Mouse (Mus musculus): ENCODE data around the gene Plau. TPM values are rescaled to one million over a fixed set of nuclear protein-coding genes. Genes with fewer than 3 reads are reported as not detected.

Plau gene
- polyA plus RNA-seq, 1 experiment from 2014 or later, result 0.99 TPM

DNA sequence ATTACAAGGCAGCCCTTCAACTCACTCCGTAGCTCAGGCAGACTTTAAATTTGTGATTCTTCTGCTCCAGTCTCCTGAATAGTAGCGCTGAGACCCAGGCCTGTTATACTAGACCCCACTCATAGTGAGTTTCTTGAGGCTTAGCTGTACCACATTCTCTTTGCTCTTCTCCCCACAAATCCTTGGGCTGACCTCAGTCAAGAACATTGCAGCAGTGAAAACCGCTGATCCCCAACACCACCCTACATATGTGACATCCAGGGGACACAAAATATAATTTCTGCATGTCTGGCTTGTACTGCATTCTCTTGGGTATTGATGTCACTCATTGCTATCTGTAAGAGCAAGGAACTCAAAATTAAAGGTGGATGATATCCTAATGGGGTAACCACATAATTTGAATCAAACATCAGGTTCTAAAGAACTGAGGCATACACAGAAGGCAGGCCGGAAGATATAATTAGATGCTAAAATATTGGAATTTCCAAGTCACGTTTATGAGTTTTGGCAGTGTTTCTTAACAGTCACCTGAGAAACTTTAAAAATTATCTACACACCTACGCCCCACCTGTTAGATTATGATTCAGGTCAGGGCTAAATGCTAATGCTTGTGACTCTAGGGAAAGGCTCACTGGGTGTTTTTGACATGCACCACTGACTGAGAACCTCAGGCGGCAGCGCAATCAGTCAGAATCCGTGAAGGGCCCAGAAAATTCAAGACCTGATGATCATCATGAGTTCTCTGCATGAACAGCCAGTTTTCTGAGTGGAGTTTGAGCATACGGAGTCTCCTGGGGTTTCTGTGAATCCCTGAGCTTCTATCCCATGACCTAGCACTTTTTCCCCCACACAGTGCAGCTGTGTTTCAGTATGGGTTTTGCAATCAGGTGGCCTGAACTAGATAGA lies 8.5 kb downstream of the Plau start:
- no peak for ATAC-seq (ENCODE audit: insufficient read depth)
- no peak for DNase-seq
- no peak overlapping the region for H3K4me2 ChIP-seq
- no peaks in the 10 kb centered on the region; the same call in 1 of the 2 replicates for H3K4me1 ChIP-seq (ENCODE audit: insufficient read depth)
- H3K36me3 ChIP-seq (ENCODE audit: insufficient read depth), result no peaks in the 10 kb centered on the region
- TF ChIP-seq CTCF (IDR thresholded peaks at IDR 0.05; ENCODE audit: low read depth), result no peak
- WGBS, result 88% methylated on average over 10 of the region's 10 CpGs
- no peak overlapping the region for H3K27ac ChIP-seq (ENCODE audit: low read depth)
- no peak overlapping the region for H3K4me3 ChIP-seq (ENCODE audit: low read depth, low read length)
- no peaks in the 10 kb centered on the region for H3K9me3 ChIP-seq (ENCODE audit: low read depth, low read length)
- H3K9ac ChIP-seq, result no peak overlapping the region
- H3K27me3 ChIP-seq (ENCODE audit: insufficient read depth, low read length), result no peaks in the 10 kb centered on the region

GRCm38 (mm10) chr14:20845577-20846088 lies 9.2 kb downstream of the Plau start:
- DNase-seq (peak; percentile 51), ATAC-seq (ENCODE audit: insufficient read depth) (no peak)
- no peak overlapping the region for H3K27ac ChIP-seq (ENCODE audit: low read depth)

DNA sequence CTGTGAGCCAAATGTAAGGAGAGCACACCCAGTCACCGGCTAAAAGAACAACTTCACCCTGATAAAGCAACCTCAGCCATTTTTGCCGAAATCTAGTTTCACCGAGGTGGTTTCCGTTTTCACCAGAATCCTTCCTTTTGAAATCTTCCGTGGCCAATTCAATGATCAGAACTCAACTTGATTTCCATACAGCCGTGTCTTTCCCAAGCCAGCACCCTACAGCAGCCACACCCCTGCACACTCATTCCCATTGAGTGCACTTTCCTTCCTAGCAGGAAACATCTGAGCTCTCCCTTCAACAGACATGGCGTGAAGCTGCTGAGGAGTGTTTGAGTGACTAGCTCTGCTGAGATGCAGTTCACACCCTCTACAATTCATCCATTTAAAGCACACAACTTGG lies 9.8 kb downstream of the Plau start:
- Histone ChIP-seq H3K27ac (ENCODE audit: low read depth) (no peak overlapping the region), H3K36me3 (ENCODE audit: insufficient read depth) (no peaks in the 10 kb centered on the region), H3K4me3 (ENCODE audit: low read depth, low read length) (no peak overlapping the region), H3K9me3 (ENCODE audit: low read depth, low read length) (no peaks in the 10 kb centered on the region), H3K4me2 (no peak overlapping the region), H3K9ac (no peak overlapping the region), H3K4me1 (ENCODE audit: insufficient read depth) (no peaks in the 10 kb centered on the region; the same call in 1 of the 2 replicates), H3K27me3 (ENCODE audit: insufficient read depth, low read length) (no peaks in the 10 kb centered on the region)
- 70% methylated on average over 7 of the region's 7 CpGs for WGBS
- TF ChIP-seq CTCF (IDR thresholded peaks at IDR 0.05; ENCODE audit: low read depth), result no peak
- ATAC-seq (ENCODE audit: insufficient read depth) (no peak), DNase-seq (no peak)

More at GRCm38 (mm10) chr14:20845577-20846088, 9.2 kb downstream of the Plau start:
- Histone ChIP-seq H3K9ac (no peak overlapping the region), H3K4me2 (no peak overlapping the region), H3K36me3 (ENCODE audit: insufficient read depth) (no peaks in the 10 kb centered on the region), H3K9me3 (ENCODE audit: low read depth, low read length) (no peaks in the 10 kb centered on the region), H3K27me3 (ENCODE audit: insufficient read depth, low read length) (no peaks in the 10 kb centered on the region), H3K4me1 (ENCODE audit: insufficient read depth) (no peaks in the 10 kb centered on the region; the same call in 1 of the 2 replicates), H3K4me3 (ENCODE audit: low read depth, low read length) (no peak overlapping the region)
- WGBS, result 61% methylated on average over 9 of the region's 9 CpGs
- no peak for TF ChIP-seq CTCF (IDR thresholded peaks at IDR 0.05; ENCODE audit: low read depth)

DNA sequence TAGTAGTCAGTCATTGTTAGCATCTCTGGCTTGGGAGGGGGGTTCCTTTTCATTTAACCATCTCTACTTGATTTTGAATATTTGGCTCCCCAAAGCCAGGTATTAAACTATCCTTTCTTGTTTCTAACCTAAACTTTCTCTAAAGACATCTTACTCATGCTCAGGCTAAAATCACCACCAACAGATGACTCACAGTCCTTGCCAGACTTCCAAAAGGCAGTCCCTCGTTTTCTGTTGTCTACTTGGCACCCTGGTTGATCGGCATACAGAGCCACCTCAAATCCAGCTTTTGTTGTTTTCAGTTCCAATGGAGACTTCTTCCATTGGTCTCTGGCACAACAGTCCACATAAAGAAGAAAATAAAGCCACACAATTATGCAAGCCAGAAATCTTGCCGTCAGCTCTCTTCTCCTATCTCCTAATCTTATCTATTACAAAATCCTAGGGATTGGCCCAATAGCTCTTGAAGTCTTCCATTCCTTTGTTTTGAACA lies 11.2 kb downstream of the Plau start:
- Histone ChIP-seq H3K36me3 (ENCODE audit: insufficient read depth) (no peaks in the 10 kb centered on the region), H3K27me3 (ENCODE audit: insufficient read depth, low read length) (no peaks in the 10 kb centered on the region), H3K9ac (no peak overlapping the region), H3K4me1 (ENCODE audit: insufficient read depth) (no peaks in the 10 kb centered on the region; the same call in 1 of the 2 replicates), H3K4me3 (ENCODE audit: low read depth, low read length) (no peak overlapping the region), H3K4me2 (no peak overlapping the region), H3K9me3 (ENCODE audit: low read depth, low read length) (no peaks in the 10 kb centered on the region), H3K27ac (ENCODE audit: low read depth) (no peak overlapping the region)
- DNase-seq (no peak), ATAC-seq (ENCODE audit: insufficient read depth) (no peak)
- 73% methylated on average over 3 of the region's 3 CpGs for WGBS
- TF ChIP-seq CTCF (IDR thresholded peaks at IDR 0.05; ENCODE audit: low read depth), result no peak

GRCm38 (mm10) chr14:20849753-20850152 lies 13.3 kb downstream of the Plau start:
- Histone ChIP-seq H3K27me3 (ENCODE audit: insufficient read depth, low read length) (no peaks in the 10 kb centered on the region), H3K4me1 (ENCODE audit: insufficient read depth) (no peaks in the 10 kb centered on the region; the same call in 1 of the 2 replicates), H3K27ac (ENCODE audit: low read depth) (no peak overlapping the region), H3K4me2 (no peak overlapping the region), H3K4me3 (ENCODE audit: low read depth, low read length) (no peak overlapping the region), H3K9ac (no peak overlapping the region), H3K9me3 (ENCODE audit: low read depth, low read length) (no peaks in the 10 kb centered on the region), H3K36me3 (ENCODE audit: insufficient read depth) (no peaks in the 10 kb centered on the region)
- WGBS, result 76% methylated on average over 4 of the region's 4 CpGs
- TF ChIP-seq CTCF (IDR thresholded peaks at IDR 0.05; ENCODE audit: low read depth), result no peak
- ATAC-seq (ENCODE audit: insufficient read depth), result no peak
- no peak for DNase-seq

DNA sequence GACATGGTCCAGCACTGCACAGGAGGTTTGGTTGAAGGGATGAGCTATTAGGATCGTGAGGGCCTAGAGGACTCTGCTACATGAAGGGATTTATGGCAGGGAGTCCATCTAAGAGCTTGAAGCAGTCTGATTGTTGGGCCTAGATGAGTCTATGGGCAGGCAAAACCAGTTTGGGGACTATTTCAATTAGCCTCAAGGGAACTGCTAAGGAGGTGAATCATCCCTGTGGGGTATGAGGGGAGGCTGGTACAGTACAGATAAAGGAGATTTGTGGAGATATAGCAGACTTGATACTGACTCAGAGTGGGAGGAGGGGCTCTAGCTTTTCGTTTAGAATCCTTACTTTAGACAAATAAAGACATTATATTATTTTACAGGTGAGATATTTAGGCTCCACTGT lies 14.0 kb downstream of the Plau start:
- ATAC-seq (ENCODE audit: insufficient read depth), result no peak

GRCm38 (mm10) chr14:20851776-20852175 lies 15.3 kb downstream of the Plau start:
- TF ChIP-seq CTCF (IDR thresholded peaks at IDR 0.05; ENCODE audit: low read depth), result no peak
- H3K4me2 ChIP-seq, result no peak overlapping the region
- H3K9me3 ChIP-seq (ENCODE audit: low read depth, low read length), result no peaks in the 10 kb centered on the region
- no peak for DNase-seq
- no peak overlapping the region for H3K9ac ChIP-seq
- ATAC-seq (ENCODE audit: insufficient read depth), result no peak
- H3K27ac ChIP-seq (ENCODE audit: low read depth), result no peak overlapping the region
- H3K4me1 ChIP-seq (ENCODE audit: insufficient read depth), result no peaks in the 10 kb centered on the region
- H3K27me3 ChIP-seq (ENCODE audit: insufficient read depth, low read length), result no peaks in the 10 kb centered on the region
- H3K4me3 ChIP-seq (ENCODE audit: low read depth, low read length), result no peak overlapping the region
- H3K36me3 ChIP-seq (ENCODE audit: insufficient read depth), result no peaks in the 10 kb centered on the region

More for the DNA sequence above, 14.0 kb downstream of the Plau start:
- H3K27ac ChIP-seq (ENCODE audit: low read depth), result no peak overlapping the region
- H3K27me3 ChIP-seq (ENCODE audit: insufficient read depth, low read length), result no peaks in the 10 kb centered on the region
- H3K36me3 ChIP-seq (ENCODE audit: insufficient read depth), result no peaks in the 10 kb centered on the region
- H3K4me3 ChIP-seq (ENCODE audit: low read depth, low read length), result no peak overlapping the region
- H3K4me1 ChIP-seq (ENCODE audit: insufficient read depth), result no peaks in the 10 kb centered on the region; the same call in 1 of the 2 replicates
- 56% methylated on average over 2 of the region's 2 CpGs for WGBS
- no peak for DNase-seq
- H3K4me2 ChIP-seq, result no peak overlapping the region
- no peaks in the 10 kb centered on the region for H3K9me3 ChIP-seq (ENCODE audit: low read depth, low read length)
- TF ChIP-seq CTCF (IDR thresholded peaks at IDR 0.05; ENCODE audit: low read depth), result no peak
- no peak overlapping the region for H3K9ac ChIP-seq
